Mouse (Mus musculus): Measurements from ENCODE around the gene Olfr906. TPM values are rescaled to one million over a fixed set of nuclear protein-coding genes. Genes with fewer than 3 reads are reported as not detected.

Olfr906 gene
- polyA plus RNA-seq (2011; ENCODE audit: insufficient read length, low read depth, missing spikeins) = not detected in 2 replicates

DNA sequence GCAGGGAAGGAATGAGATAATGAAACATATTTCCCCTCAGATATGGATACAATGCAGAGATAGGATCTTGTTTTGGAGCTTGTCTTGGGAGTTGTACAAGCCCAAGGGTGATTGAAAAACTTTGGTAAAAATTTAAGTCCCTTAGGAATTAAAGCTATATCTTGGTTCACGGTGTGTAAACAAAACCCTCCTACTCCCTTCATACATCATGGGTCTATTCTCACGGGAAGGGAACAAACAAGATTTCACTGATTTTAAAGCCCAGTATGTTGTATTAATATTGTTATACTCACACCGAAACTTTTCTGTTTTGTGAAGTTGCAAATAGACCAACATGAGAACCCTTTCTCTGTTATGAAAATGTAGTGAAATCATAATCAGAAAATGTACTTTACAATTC, at the start of gene Olfr906:
Olfr906 (plus strand) TSS at position 301 of the 400 bp plus-strand sequence.
- H3K4me1 ChIP-seq (ENCODE audit: control insufficient read depth, insufficient read depth, low read length) = no peaks in the 10 kb centered on the region
- TF ChIP-seq CTCF (IDR thresholded peaks at IDR 0.05; ENCODE audit: borderline replicate concordance, insufficient read depth, low read length) = no peak
- no peak for TF ChIP-seq POLR2A (IDR thresholded peaks at IDR 0.05; ENCODE audit: low read depth, low read length)

DNA sequence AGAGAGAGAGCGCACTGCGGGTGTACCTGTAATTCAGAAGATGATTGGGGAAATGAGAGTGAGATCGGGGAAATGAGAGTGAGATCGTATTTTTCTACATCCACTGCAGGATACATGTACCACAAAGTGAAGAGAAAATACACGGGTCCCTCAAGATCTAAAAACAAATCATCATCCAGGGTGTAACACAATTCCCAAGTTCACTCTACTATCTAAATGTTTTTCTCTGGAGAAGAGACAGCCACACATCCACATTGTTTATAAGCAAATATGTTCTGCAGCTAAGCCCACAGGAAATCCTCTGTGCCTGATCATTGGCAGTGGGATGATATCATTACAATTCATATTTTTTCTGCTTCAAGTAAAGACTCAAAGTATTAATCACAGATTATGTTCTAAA, 39.5 kb upstream of the Olfr906 start, which contains the start of gene Olfr902:
Olfr902 (plus strand) TSS at position 301 of the 400 bp plus-strand sequence.
- TF ChIP-seq POLR2A (IDR thresholded peaks at IDR 0.05; ENCODE audit: low read depth, low read length) (no peak), CTCF (IDR thresholded peaks at IDR 0.05; ENCODE audit: borderline replicate concordance, insufficient read depth, low read length) (no peak)
- H3K4me1 ChIP-seq (ENCODE audit: control insufficient read depth, insufficient read depth, low read length) = no peaks in the 10 kb centered on the region
- no peak within 1 kb of the TSS for H3K27ac ChIP-seq (ENCODE audit: insufficient read depth, low read length)
- no peak within 1 kb of the TSS for H3K4me3 ChIP-seq (ENCODE audit: insufficient read depth, low read length)

More for the DNA sequence above, at the start of gene Olfr906:
- Histone ChIP-seq H3K27ac (ENCODE audit: insufficient read depth, low read length) (no peak within 1 kb of the TSS), H3K4me3 (ENCODE audit: insufficient read depth, low read length) (no peak within 1 kb of the TSS)

DNA sequence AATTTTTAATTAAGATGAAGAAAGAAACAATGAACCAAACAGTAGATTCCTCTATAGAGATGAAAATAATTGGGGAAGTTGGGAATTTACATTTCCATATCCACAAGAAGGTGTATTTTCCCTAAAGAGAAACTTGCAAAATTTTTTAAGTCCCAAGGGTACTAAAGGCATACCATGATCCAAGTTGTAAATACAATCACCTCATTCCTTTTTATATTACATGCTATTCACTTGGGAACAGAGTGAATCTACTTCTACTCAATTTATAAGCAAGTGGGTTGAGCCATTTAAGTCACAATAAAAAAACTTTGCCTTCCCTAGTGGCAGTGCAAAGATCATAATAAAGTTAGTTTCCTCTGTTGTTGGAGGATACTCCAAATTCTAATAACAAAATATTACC, 24.0 kb upstream of the Olfr906 start, which contains the start of gene Olfr904:
Olfr904 (plus strand) TSS at position 301 of the 400 bp plus-strand sequence.
- Histone ChIP-seq H3K4me3 (ENCODE audit: insufficient read depth, low read length) (no peak within 1 kb of the TSS), H3K27ac (ENCODE audit: insufficient read depth, low read length) (no peak within 1 kb of the TSS), H3K4me1 (ENCODE audit: control insufficient read depth, insufficient read depth, low read length) (no peaks in the 10 kb centered on the region)
- TF ChIP-seq POLR2A (IDR thresholded peaks at IDR 0.05; ENCODE audit: low read depth, low read length) (no peak), CTCF (IDR thresholded peaks at IDR 0.05; ENCODE audit: borderline replicate concordance, insufficient read depth, low read length) (no peak)

DNA sequence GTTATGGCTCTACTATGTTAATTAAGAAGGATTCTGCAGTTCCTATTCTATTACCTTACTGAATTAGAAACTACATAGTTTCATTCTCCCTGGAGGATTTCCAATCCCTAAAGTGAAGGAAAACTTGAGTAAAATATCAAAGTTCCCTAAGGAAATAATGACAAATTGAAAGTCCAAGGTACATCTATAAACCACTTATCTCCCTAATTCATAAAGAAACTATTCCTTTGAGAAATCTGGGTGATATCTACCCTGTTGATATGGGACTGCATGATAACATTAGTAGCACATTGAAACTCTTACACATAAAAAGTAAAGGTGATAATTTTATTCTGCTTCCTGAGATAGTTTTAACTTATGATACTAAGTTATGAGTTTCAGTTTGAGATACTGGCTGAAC, 16.1 kb upstream of the Olfr906 start, which contains the start of gene Olfr905:
Olfr905 (plus strand) TSS at position 301 of the 400 bp plus-strand sequence.
- no peak within 1 kb of the TSS for H3K4me3 ChIP-seq (ENCODE audit: insufficient read depth, low read length)
- TF ChIP-seq POLR2A (IDR thresholded peaks at IDR 0.05; ENCODE audit: low read depth, low read length) (no peak), CTCF (IDR thresholded peaks at IDR 0.05; ENCODE audit: borderline replicate concordance, insufficient read depth, low read length) (no peak)
- H3K27ac ChIP-seq (ENCODE audit: insufficient read depth, low read length) = no peak within 1 kb of the TSS
- H3K4me1 ChIP-seq (ENCODE audit: control insufficient read depth, insufficient read depth, low read length) = no peaks in the 10 kb centered on the region

DNA sequence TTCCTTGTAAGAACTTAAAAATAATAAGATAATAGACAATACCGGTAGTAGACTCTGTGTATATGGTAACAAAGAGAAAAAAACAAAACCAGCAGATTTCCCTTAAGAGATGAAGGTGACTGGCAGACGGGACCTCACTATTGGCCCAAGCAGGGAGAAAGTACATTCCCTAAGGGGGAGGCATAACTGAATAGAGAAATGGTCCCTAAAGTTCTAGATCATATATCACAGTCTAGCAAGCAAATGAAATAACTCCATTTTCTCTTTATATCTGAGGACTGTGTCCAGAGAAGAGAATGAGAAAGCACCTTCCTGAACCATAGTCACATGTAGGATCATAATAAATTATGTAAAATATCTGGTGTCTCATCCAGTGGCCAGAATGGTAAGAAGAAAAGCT, 8.6 kb downstream of the Olfr906 start, which contains the start of gene Olfr907:
Olfr907 (plus strand) TSS at position 301 of the 400 bp plus-strand sequence.
- Histone ChIP-seq H3K4me1 (ENCODE audit: control insufficient read depth, insufficient read depth, low read length) (no peaks in the 10 kb centered on the region), H3K4me3 (ENCODE audit: insufficient read depth, low read length) (no peak within 1 kb of the TSS), H3K27ac (ENCODE audit: insufficient read depth, low read length) (no peak within 1 kb of the TSS)
- no peak for TF ChIP-seq POLR2A (IDR thresholded peaks at IDR 0.05; ENCODE audit: low read depth, low read length)
- no peak for TF ChIP-seq CTCF (IDR thresholded peaks at IDR 0.05; ENCODE audit: borderline replicate concordance, insufficient read depth, low read length)

DNA sequence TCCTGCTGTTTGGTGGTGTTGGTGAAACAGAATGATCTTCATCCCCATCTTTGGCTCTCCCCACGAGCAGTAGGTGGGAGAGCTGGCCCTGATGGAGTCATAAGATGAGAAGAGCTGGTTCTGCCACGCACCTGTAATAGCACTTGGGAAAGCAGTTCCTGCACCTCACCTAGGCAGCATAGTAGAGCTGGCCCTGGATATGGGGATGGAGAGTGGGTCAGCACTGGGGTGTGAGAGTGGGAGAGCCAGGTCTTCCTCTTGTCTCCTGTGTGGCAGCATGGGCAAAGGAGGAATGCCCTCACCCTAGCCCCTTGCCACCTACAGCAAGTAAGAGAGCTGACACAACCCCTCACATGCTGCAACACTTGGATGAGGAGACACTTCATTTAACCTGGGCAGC, 25.5 kb downstream of the Olfr906 start:
- Histone ChIP-seq H3K27ac (ENCODE audit: insufficient read depth, low read length) (no peak overlapping the region), H3K4me1 (ENCODE audit: control insufficient read depth, insufficient read depth, low read length) (no peaks in the 10 kb centered on the region), H3K4me3 (ENCODE audit: insufficient read depth, low read length) (no peak overlapping the region)
- no peak for TF ChIP-seq CTCF (IDR thresholded peaks at IDR 0.05; ENCODE audit: borderline replicate concordance, insufficient read depth, low read length)

DNA sequence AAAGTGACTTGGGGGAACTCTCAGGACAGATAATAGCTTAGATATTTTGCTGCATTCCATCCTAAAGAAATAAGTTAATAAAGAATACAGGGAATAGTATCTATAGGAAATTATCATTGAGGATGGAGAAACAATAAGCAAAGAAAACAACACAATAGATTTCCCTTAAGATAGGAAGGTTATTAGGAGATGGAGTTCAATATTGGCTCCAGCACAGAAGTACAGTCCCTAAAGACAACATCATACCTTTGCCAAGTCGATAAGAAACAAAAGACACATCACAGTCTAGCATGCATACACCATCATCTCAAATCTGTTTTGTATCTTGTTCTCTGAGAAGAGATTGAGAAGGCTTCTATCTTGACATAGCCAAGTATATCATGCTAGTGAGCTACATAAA, 34.4 kb downstream of the Olfr906 start, which contains the start of gene Olfr911-ps1:
Olfr911-ps1 (plus strand) TSS at position 301 of the 400 bp plus-strand sequence.
- Histone ChIP-seq H3K4me1 (ENCODE audit: control insufficient read depth, insufficient read depth, low read length) (no peaks in the 10 kb centered on the region), H3K27ac (ENCODE audit: insufficient read depth, low read length) (no peak within 1 kb of the TSS), H3K4me3 (ENCODE audit: insufficient read depth, low read length) (no peak within 1 kb of the TSS)
- TF ChIP-seq POLR2A (IDR thresholded peaks at IDR 0.05; ENCODE audit: low read depth, low read length) = no peak
- no peak for TF ChIP-seq CTCF (IDR thresholded peaks at IDR 0.05; ENCODE audit: borderline replicate concordance, insufficient read depth, low read length)

DNA sequence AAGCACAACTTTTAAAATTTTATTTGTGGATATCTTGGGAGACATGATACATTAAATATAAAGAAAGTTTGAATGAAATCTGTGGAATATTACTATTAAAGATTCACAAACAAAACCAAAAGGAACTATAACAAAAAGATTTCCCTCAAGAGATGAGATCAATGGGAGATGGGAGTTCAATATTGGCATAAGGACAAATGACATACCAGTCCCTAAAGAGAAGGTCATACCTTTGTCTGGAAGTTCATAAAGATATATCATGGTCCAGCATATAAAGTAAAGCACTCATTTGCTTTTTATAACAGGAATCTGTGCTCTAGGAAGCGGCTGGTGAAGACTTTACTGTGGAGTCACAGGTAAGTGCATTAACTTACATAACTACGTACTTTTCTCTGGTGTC, 50.7 kb downstream of the Olfr906 start, which contains the start of gene Olfr910:
Olfr910 (plus strand) TSS at position 301 of the 400 bp plus-strand sequence.
- Histone ChIP-seq H3K4me1 (ENCODE audit: control insufficient read depth, insufficient read depth, low read length) (no peaks in the 10 kb centered on the region), H3K27ac (ENCODE audit: insufficient read depth, low read length) (no peak within 1 kb of the TSS), H3K4me3 (ENCODE audit: insufficient read depth, low read length) (no peak within 1 kb of the TSS)
- TF ChIP-seq POLR2A (IDR thresholded peaks at IDR 0.05; ENCODE audit: low read depth, low read length) (no peak), CTCF (IDR thresholded peaks at IDR 0.05; ENCODE audit: borderline replicate concordance, insufficient read depth, low read length) (no peak)

Other genes with a start within 250 kb of the Olfr906 start
- not detected in 2 replicates for gene Olfr143, start 234.3 kb upstream of the Olfr906 start, polyA plus RNA-seq (2011; ENCODE audit: insufficient read length, low read depth, missing spikeins)
- not detected in 2 replicates for gene Olfr895, start 219.2 kb upstream of the Olfr906 start, polyA plus RNA-seq (2011; ENCODE audit: insufficient read length, low read depth, missing spikeins)
- gene Olfr896-ps1, start 196.0 kb upstream of the Olfr906 start, polyA plus RNA-seq (2011; ENCODE audit: insufficient read length, low read depth, missing spikeins) = not detected in 2 replicates
- gene Olfr25, start 158.0 kb upstream of the Olfr906 start, polyA plus RNA-seq (2011; ENCODE audit: insufficient read length, low read depth, missing spikeins) = not detected in 2 replicates
- not detected in 2 replicates for gene Olfr898, start 138.7 kb upstream of the Olfr906 start, polyA plus RNA-seq (2011; ENCODE audit: insufficient read length, low read depth, missing spikeins)
- not detected in 2 replicates for gene Olfr250, start 120.2 kb upstream of the Olfr906 start, polyA plus RNA-seq (2011; ENCODE audit: insufficient read length, low read depth, missing spikeins)
- gene Olfr251, start 110.0 kb upstream of the Olfr906 start, polyA plus RNA-seq (2011; ENCODE audit: insufficient read length, low read depth, missing spikeins) = not detected in 2 replicates
- not detected in 2 replicates for gene Olfr147, start 85.4 kb upstream of the Olfr906 start, polyA plus RNA-seq (2011; ENCODE audit: insufficient read length, low read depth, missing spikeins)
- not detected in 2 replicates for gene Olfr901, start 57.6 kb upstream of the Olfr906 start, polyA plus RNA-seq (2011; ENCODE audit: insufficient read length, low read depth, missing spikeins)
- not detected in 2 replicates for gene Olfr902, start 39.4 kb upstream of the Olfr906 start, polyA plus RNA-seq (2011; ENCODE audit: insufficient read length, low read depth, missing spikeins)
- not detected in 2 replicates for gene Olfr904, start 23.9 kb upstream of the Olfr906 start, polyA plus RNA-seq (2011; ENCODE audit: insufficient read length, low read depth, missing spikeins)
- gene Olfr905, start 16.0 kb upstream of the Olfr906 start, polyA plus RNA-seq (2011; ENCODE audit: insufficient read length, low read depth, missing spikeins) = 0.12 and 0.32 TPM in 2 replicates
- gene Olfr907, start 8.7 kb downstream of the Olfr906 start, polyA plus RNA-seq (2011; ENCODE audit: insufficient read length, low read depth, missing spikeins) = not detected in 2 replicates
- gene Olfr911-ps1, start 34.5 kb downstream of the Olfr906 start, polyA plus RNA-seq (2011; ENCODE audit: insufficient read length, low read depth, missing spikeins) = not detected in 2 replicates
- gene Olfr910, start 50.8 kb downstream of the Olfr906 start, polyA plus RNA-seq (2011; ENCODE audit: insufficient read length, low read depth, missing spikeins) = not detected in 2 replicates
- 0.18 TPM in 1 of 2 replicates, not detected in the other for gene Olfr912, start 93.1 kb downstream of the Olfr906 start, polyA plus RNA-seq (2011; ENCODE audit: insufficient read length, low read depth, missing spikeins)
- not detected in 2 replicates for gene Olfr913, start 105.7 kb downstream of the Olfr906 start, polyA plus RNA-seq (2011; ENCODE audit: insufficient read length, low read depth, missing spikeins)
- not detected in 2 replicates for gene Olfr914, start 118.0 kb downstream of the Olfr906 start, polyA plus RNA-seq (2011; ENCODE audit: insufficient read length, low read depth, missing spikeins)
- gene Olfr916, start 172.8 kb downstream of the Olfr906 start, polyA plus RNA-seq (2011; ENCODE audit: insufficient read length, low read depth, missing spikeins) = not detected in 2 replicates
- not detected in 2 replicates for gene Olfr917, start 178.8 kb downstream of the Olfr906 start, polyA plus RNA-seq (2011; ENCODE audit: insufficient read length, low read depth, missing spikeins)
- gene Olfr918, start 187.5 kb downstream of the Olfr906 start, polyA plus RNA-seq (2011; ENCODE audit: insufficient read length, low read depth, missing spikeins) = not detected in 2 replicates
- gene Olfr919, start 216.6 kb downstream of the Olfr906 start, polyA plus RNA-seq (2011; ENCODE audit: insufficient read length, low read depth, missing spikeins) = not detected in 2 replicates
- 92.0 and 92.3 TPM in 2 replicates for gene Vwa5a, start 231.2 kb downstream of the Olfr906 start, polyA plus RNA-seq (2011; ENCODE audit: insufficient read length, low read depth, missing spikeins)